Mouse (Mus musculus): ENCODE results near the gene Cct6b. TPM values are rescaled to one million over a fixed set of nuclear protein-coding genes. Genes with fewer than 3 reads are reported as not detected.

Gene Cct6b
- total RNA-seq, 1 experiment = 0.98 TPM

DNA sequence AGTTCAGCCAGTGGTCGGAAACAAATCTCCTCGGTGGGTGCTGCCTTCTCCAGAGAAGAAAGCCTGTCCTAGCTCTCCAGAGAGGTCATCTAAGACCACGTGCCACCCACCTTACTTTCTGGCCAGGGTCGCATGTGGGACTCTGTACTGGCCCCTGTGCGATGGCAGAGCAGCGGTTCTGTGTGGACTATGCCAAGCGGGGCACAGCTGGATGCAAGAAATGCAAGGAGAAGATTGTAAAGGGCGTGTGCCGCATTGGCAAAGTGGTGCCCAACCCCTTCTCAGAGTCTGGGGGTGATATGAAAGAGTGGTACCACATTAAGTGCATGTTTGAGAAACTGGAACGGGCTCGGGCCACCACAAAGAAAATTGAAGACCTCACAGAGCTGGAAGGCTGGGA is 19.3 kb upstream of the Cct6b start:
- in situ Hi-C loops (cut with MboI; ENCODE audit: low sequenced_read_pairs in 2 of 2, unreplicated experiment in 2 of 2) = no loop called here
- no peak overlapping the region for H3K27ac ChIP-seq (ENCODE audit: insufficient read depth, low read depth, low read length, poor library complexity, severe bottlenecking)
- no peak overlapping the region; the same call in 1 of the 2 replicates for H3K9ac ChIP-seq (ENCODE audit: insufficient read depth, low read depth, low read length, poor library complexity, severe bottlenecking)
- no peaks in the 10 kb centered on the region for H3K9me3 ChIP-seq (ENCODE audit: control insufficient read depth, insufficient read depth, low read depth, low read length)
- peaks cover 0 to 2% of the 10 kb centered on the region in 2 experiments; a peak in 1 of 4 replicates for H3K4me1 ChIP-seq (ENCODE audit: control insufficient read depth in 2 of 2, insufficient read depth in 2 of 2, low read length in 2 of 2, poor library complexity in 1 of 2)
- no peak for TF ChIP-seq MAFK (IDR thresholded peaks at IDR 0.05; ENCODE audit: insufficient read depth, low read depth, low read length)
- no peak for TF ChIP-seq ZC3H11A (IDR thresholded peaks at IDR 0.05; ENCODE audit: borderline replicate concordance, low read depth, low read length)
- no peak for TF ChIP-seq CHD2 (IDR thresholded peaks at IDR 0.05; ENCODE audit: low read depth, low read length)
- TF ChIP-seq ZNF384 (IDR thresholded peaks at IDR 0.05; ENCODE audit: low read depth, low read length) = no peak
- no peak for TF ChIP-seq HCFC1 (IDR thresholded peaks at IDR 0.05; ENCODE audit: borderline replicate concordance, insufficient read depth, low read length)
- no peak overlapping the region for H3K4me3 ChIP-seq (ENCODE audit: insufficient read depth in 1 of 2, low read depth in 1 of 2, low read length in 2 of 2, poor library complexity in 1 of 2, severe bottlenecking in 1 of 2)
- DNase-seq (ENCODE audit: low read depth, low spot score) = no peak
- H3K36me3 ChIP-seq (ENCODE audit: control insufficient read depth, insufficient read depth, low read length, poor library complexity, severe bottlenecking) = peaks cover 23% of the 10 kb centered on the region

- H3K27ac ChIP-seq (ENCODE audit: insufficient read depth, low read depth, low read length, poor library complexity, severe bottlenecking) = no peak overlapping the region
- no peak for DNase-seq (ENCODE audit: low read depth, low spot score)
Measured at GRCm38 (mm10) chr11:82782197-82782596, 18.1 kb upstream of the Cct6b start.

GRCm38 (mm10) chr11:82780983-82781903 is 17.1 kb upstream of the Cct6b start, which contains the start of gene Lig3:
Gene Lig3 (plus strand): TSS chr11:82781108.
- H3K36me3 ChIP-seq (ENCODE audit: control insufficient read depth, insufficient read depth, low read length, poor library complexity, severe bottlenecking) = peaks cover 11% of the 10 kb centered on the region
- peaks cover 0 to 2% of the 10 kb centered on the region in 2 experiments; a peak in 1 of 4 replicates for H3K4me1 ChIP-seq (ENCODE audit: control insufficient read depth in 2 of 2, insufficient read depth in 2 of 2, low read length in 2 of 2, poor library complexity in 1 of 2)
- peak within 1 kb of the TSS; percentile 75 to 97 for H3K4me3 ChIP-seq (ENCODE audit: insufficient read depth in 1 of 2, low read depth in 1 of 2, low read length in 2 of 2, poor library complexity in 1 of 2, severe bottlenecking in 1 of 2)
- peak; percentile 92 for DNase-seq (ENCODE audit: low read depth, low spot score)
- TF ChIP-seq HCFC1 (IDR thresholded peaks at IDR 0.05; ENCODE audit: borderline replicate concordance, insufficient read depth, low read length) (peak; percentile 38; the same call in 1 of the 2 replicates), CHD2 (IDR thresholded peaks at IDR 0.05; ENCODE audit: low read depth, low read length) (no peak), ZNF384 (IDR thresholded peaks at IDR 0.05; ENCODE audit: low read depth, low read length) (no peak)
- H3K27ac ChIP-seq (ENCODE audit: insufficient read depth, low read depth, low read length, poor library complexity, severe bottlenecking) = peak within 1 kb of the TSS; percentile 83
- H3K9me3 ChIP-seq (ENCODE audit: control insufficient read depth, insufficient read depth, low read depth, low read length) = no peaks in the 10 kb centered on the region
- in situ Hi-C loops (cut with MboI; ENCODE audit: low sequenced_read_pairs in 2 of 2, unreplicated experiment in 2 of 2) = no loop called here
- peak within 1 kb of the TSS; percentile 97 for H3K9ac ChIP-seq (ENCODE audit: insufficient read depth, low read depth, low read length, poor library complexity, severe bottlenecking)

More at GRCm38 (mm10) chr11:82782197-82782596, 18.1 kb upstream of the Cct6b start:
- TF ChIP-seq ZNF384 (IDR thresholded peaks at IDR 0.05; ENCODE audit: low read depth, low read length) (no peak), CHD2 (IDR thresholded peaks at IDR 0.05; ENCODE audit: low read depth, low read length) (no peak), MAFK (IDR thresholded peaks at IDR 0.05; ENCODE audit: insufficient read depth, low read depth, low read length) (no peak), ZC3H11A (IDR thresholded peaks at IDR 0.05; ENCODE audit: borderline replicate concordance, low read depth, low read length) (no peak), HCFC1 (IDR thresholded peaks at IDR 0.05; ENCODE audit: borderline replicate concordance, insufficient read depth, low read length) (no peak)
- Histone ChIP-seq H3K4me1 (ENCODE audit: control insufficient read depth in 2 of 2, insufficient read depth in 2 of 2, low read length in 2 of 2, poor library complexity in 1 of 2) (peaks cover 0 to 2% of the 10 kb centered on the region in 2 experiments; a peak in 1 of 4 replicates), H3K9me3 (ENCODE audit: control insufficient read depth, insufficient read depth, low read depth, low read length) (no peaks in the 10 kb centered on the region), H3K4me3 (ENCODE audit: insufficient read depth in 1 of 2, low read depth in 1 of 2, low read length in 2 of 2, poor library complexity in 1 of 2, severe bottlenecking in 1 of 2) (peak overlapping the region; percentile 75 to 97), H3K36me3 (ENCODE audit: control insufficient read depth, insufficient read depth, low read length, poor library complexity, severe bottlenecking) (peaks cover 13% of the 10 kb centered on the region), H3K9ac (ENCODE audit: insufficient read depth, low read depth, low read length, poor library complexity, severe bottlenecking) (peak overlapping the region; percentile 97; the same call in 1 of the 2 replicates)
- in situ Hi-C loops (cut with MboI; ENCODE audit: low sequenced_read_pairs in 2 of 2, unreplicated experiment in 2 of 2) = no loop called here

- no peak for DNase-seq (ENCODE audit: low read depth, low spot score)
- H3K36me3 ChIP-seq (ENCODE audit: control insufficient read depth, insufficient read depth, low read length, poor library complexity, severe bottlenecking) = peaks cover 6% of the 10 kb centered on the region
- H3K4me1 ChIP-seq (ENCODE audit: control insufficient read depth in 2 of 2, insufficient read depth in 2 of 2, low read length in 2 of 2, poor library complexity in 1 of 2) = peaks cover 0 to 2% of the 10 kb centered on the region in 2 experiments; a peak in 1 of 4 replicates
- no peak for TF ChIP-seq HCFC1 (IDR thresholded peaks at IDR 0.05; ENCODE audit: borderline replicate concordance, insufficient read depth, low read length)
- TF ChIP-seq MAFK (IDR thresholded peaks at IDR 0.05; ENCODE audit: insufficient read depth, low read depth, low read length) = no peak
- no peak for TF ChIP-seq ZNF384 (IDR thresholded peaks at IDR 0.05; ENCODE audit: low read depth, low read length)
- TF ChIP-seq ZC3H11A (IDR thresholded peaks at IDR 0.05; ENCODE audit: borderline replicate concordance, low read depth, low read length) = no peak
- no peak for TF ChIP-seq CHD2 (IDR thresholded peaks at IDR 0.05; ENCODE audit: low read depth, low read length)
- no peak overlapping the region for H3K27ac ChIP-seq (ENCODE audit: insufficient read depth, low read depth, low read length, poor library complexity, severe bottlenecking)
- H3K9ac ChIP-seq (ENCODE audit: insufficient read depth, low read depth, low read length, poor library complexity, severe bottlenecking) = peak overlapping the region; percentile 82; the same call in 1 of the 2 replicates
- no peaks in the 10 kb centered on the region for H3K9me3 ChIP-seq (ENCODE audit: control insufficient read depth, insufficient read depth, low read depth, low read length)
- in situ Hi-C loops (cut with MboI; ENCODE audit: low sequenced_read_pairs in 2 of 2, unreplicated experiment in 2 of 2) = no loop called here
- peak overlapping the region; percentile 75 to 97 for H3K4me3 ChIP-seq (ENCODE audit: insufficient read depth in 1 of 2, low read depth in 1 of 2, low read length in 2 of 2, poor library complexity in 1 of 2, severe bottlenecking in 1 of 2)
Measured at GRCm38 (mm10) chr11:82780134-82780533, 16.0 kb upstream of the Cct6b start.

Measured in ES-E14 (cell line).